33 mouse cellular contexts compared by ENCODE assay signal in genomic region chr19:47935530-47935929, GRCm38 (mm10). TPM values are rescaled to one million over a fixed set of nuclear protein-coding genes. Genes with fewer than 3 reads are reported as not detected.
"Had no signal": no experiment of that assay in that cellular context is flagged by ENCODE, and none has a peak within 500 bp of the region (broad histone marks: within the 10 kb centered on the region; RNA-seq: fewer than 3 reads in every experiment).

No protein-coding gene starts in this region.

- H3K27ac ChIP-seq: embryonic facial prominence, embryonic 10.5 days; embryonic facial prominence, embryonic 12.5 days; embryonic facial prominence, embryonic 13.5 days; embryonic facial prominence, embryonic 15.5 days; forebrain, embryonic 10.5 days; forebrain, embryonic 12.5 days; forebrain, embryonic 13.5 days; forebrain, embryonic 15.5 days; gastrocnemius, adult 2 months; heart, adult 2 months had no signal

- H3K4me3 ChIP-seq: embryonic facial prominence, embryonic 10.5 days; embryonic facial prominence, embryonic 12.5 days; embryonic facial prominence, embryonic 13.5 days; embryonic facial prominence, embryonic 15.5 days; erythroblast, embryonic 14.5 days; forebrain, embryonic 10.5 days; forebrain, embryonic 12.5 days; forebrain, embryonic 13.5 days; forebrain, embryonic 15.5 days; gastrocnemius, adult 2 months; heart, adult 2 months had no signal

- H3K27me3 ChIP-seq: forebrain, embryonic 13.5 days had no signal

- H3K4me2 ChIP-seq: embryonic facial prominence, embryonic 12.5 days; embryonic facial prominence, embryonic 13.5 days; embryonic facial prominence, embryonic 15.5 days; forebrain, embryonic 12.5 days; forebrain, embryonic 13.5 days; forebrain, embryonic 15.5 days had no signal

- H3K9ac ChIP-seq: embryonic facial prominence, embryonic 12.5 days; embryonic facial prominence, embryonic 13.5 days; embryonic facial prominence, embryonic 15.5 days; forebrain, embryonic 12.5 days; forebrain, embryonic 13.5 days; forebrain, embryonic 15.5 days; forebrain, postnatal 0 days had no signal

- H3K36me3 ChIP-seq: embryonic facial prominence, embryonic 10.5 days; embryonic facial prominence, embryonic 12.5 days; embryonic facial prominence, embryonic 13.5 days; embryonic facial prominence, embryonic 15.5 days; forebrain, embryonic 10.5 days; forebrain, embryonic 12.5 days; forebrain, embryonic 15.5 days had no signal

- ATAC-seq: forebrain, embryonic 13.5 days; forebrain, embryonic 14.5 days; forebrain, embryonic 15.5 days; forebrain, embryonic 16.5 days; forebrain, postnatal 0 days had no signal

- H3K9me3 ChIP-seq: embryonic facial prominence, embryonic 10.5 days; embryonic facial prominence, embryonic 12.5 days; embryonic facial prominence, embryonic 13.5 days; embryonic facial prominence, embryonic 15.5 days; forebrain, embryonic 10.5 days; forebrain, embryonic 12.5 days; forebrain, embryonic 13.5 days; forebrain, embryonic 15.5 days had no signal

- DNase-seq: cerebellum, adult 9-10 months; cerebellum, adult 9-11 months; cerebellum, postnatal 10 days; cerebellum, postnatal 14 days; cerebellum, postnatal 25 days; cerebellum, postnatal 36 days; embryo, embryonic 11 days; forebrain, postnatal 0 days; gastrocnemius, adult 2 months; gastrocnemius, postnatal 10 days; gastrocnemius, postnatal 14 days; gastrocnemius, postnatal 25 days; gastrocnemius, postnatal 36 days; heart, adult 18-20 months; heart, adult 2 months had no signal

RNA-seq across cellular contexts. Expression of gene Cfap58, which starts 1.9 kb away (rescaled TPM):
- total RNA-seq: common myeloid progenitor, adult 5-6 weeks; gastrocnemius, adult 18-20 months; gastrocnemius, adult 2 months; gastrocnemius, adult 8-10 months; gastrocnemius, postnatal 10 days; gastrocnemius, postnatal 14 days; gastrocnemius, postnatal 25 days; gastrocnemius, postnatal 36 days; gastrocnemius, postnatal 4 days; granulocyte monocyte progenitor cell, adult 5-6 weeks had no signal
- polyA plus RNA-seq: embryonic facial prominence, embryonic 10.5 days; embryonic facial prominence, embryonic 11.5 days; embryonic facial prominence, embryonic 12.5 days; erythroblast, embryonic 14.5 days; forebrain, embryonic 10.5 days; forebrain, embryonic 11.5 days had no signal

RNA-seq across cellular contexts. Expression of gene Cfap43, which starts 16.4 kb away (rescaled TPM):
- total RNA-seq: common myeloid progenitor, adult 5-6 weeks; gastrocnemius, adult 18-20 months; gastrocnemius, adult 8-10 months; gastrocnemius, postnatal 10 days; gastrocnemius, postnatal 14 days; gastrocnemius, postnatal 25 days; gastrocnemius, postnatal 36 days; heart, adult 2 months had no signal
- polyA plus RNA-seq: embryonic facial prominence, embryonic 11.5 days; erythroblast, embryonic 14.5 days had no signal
